Mouse (Mus musculus): ENCODE results near the gene Fmnl3. TPM values are rescaled to one million over a fixed set of nuclear protein-coding genes. Genes with fewer than 3 reads are reported as not detected.

Gene Fmnl3
- polyA plus RNA-seq, 1 experiment = 15.3 TPM

- TF ChIP-seq CTCF (IDR thresholded peaks at IDR 0.05; ENCODE audit: control insufficient read depth, insufficient read depth, insufficient replicate concordance, low read depth, low read length) = no peak
- no peak for TF ChIP-seq POLR2A (IDR thresholded peaks at IDR 0.05; ENCODE audit: control insufficient read depth, low read depth, low read length)
- no peak overlapping the region for H3K27ac ChIP-seq (ENCODE audit: control insufficient read depth, insufficient read depth, low read depth, low read length)
- H3K4me3 ChIP-seq (ENCODE audit: control insufficient read depth, low read depth, low read length) = no peak overlapping the region
- H3K36me3 ChIP-seq (ENCODE audit: control insufficient read depth, insufficient read depth, low read length) = no peaks in the 10 kb centered on the region
- no peaks in the 10 kb centered on the region for H3K27me3 ChIP-seq (ENCODE audit: control insufficient read depth, insufficient read depth, low read length)
- H3K4me1 ChIP-seq (ENCODE audit: control insufficient read depth, insufficient read depth, low read length) = no peaks in the 10 kb centered on the region
These were observed 14.6 kb downstream of the Fmnl3 start for GRCm38 (mm10) chr15:99355660-99356059.

- Histone ChIP-seq H3K4me1 (ENCODE audit: control insufficient read depth, insufficient read depth, low read length) (no peaks in the 10 kb centered on the region), H3K36me3 (ENCODE audit: control insufficient read depth, insufficient read depth, low read length) (no peaks in the 10 kb centered on the region), H3K27me3 (ENCODE audit: control insufficient read depth, insufficient read depth, low read length) (no peaks in the 10 kb centered on the region), H3K27ac (ENCODE audit: control insufficient read depth, insufficient read depth, low read depth, low read length) (no peak overlapping the region), H3K4me3 (ENCODE audit: control insufficient read depth, low read depth, low read length) (no peak overlapping the region)
- TF ChIP-seq POLR2A (IDR thresholded peaks at IDR 0.05; ENCODE audit: control insufficient read depth, low read depth, low read length) (no peak), CTCF (IDR thresholded peaks at IDR 0.05; ENCODE audit: control insufficient read depth, insufficient read depth, insufficient replicate concordance, low read depth, low read length) (no peak)
These were observed 18.0 kb downstream of the Fmnl3 start for GRCm38 (mm10) chr15:99352306-99352705.

GRCm38 (mm10) chr15:99351610-99352009 is 18.7 kb downstream of the Fmnl3 start:
- H3K27ac ChIP-seq (ENCODE audit: control insufficient read depth, insufficient read depth, low read depth, low read length) = no peak overlapping the region
- H3K27me3 ChIP-seq (ENCODE audit: control insufficient read depth, insufficient read depth, low read length) = no peaks in the 10 kb centered on the region
- no peak overlapping the region for H3K4me3 ChIP-seq (ENCODE audit: control insufficient read depth, low read depth, low read length)
- no peaks in the 10 kb centered on the region for H3K4me1 ChIP-seq (ENCODE audit: control insufficient read depth, insufficient read depth, low read length)
- TF ChIP-seq POLR2A (IDR thresholded peaks at IDR 0.05; ENCODE audit: control insufficient read depth, low read depth, low read length) = no peak
- no peak for TF ChIP-seq CTCF (IDR thresholded peaks at IDR 0.05; ENCODE audit: control insufficient read depth, insufficient read depth, insufficient replicate concordance, low read depth, low read length)
- H3K36me3 ChIP-seq (ENCODE audit: control insufficient read depth, insufficient read depth, low read length) = no peaks in the 10 kb centered on the region

GRCm38 (mm10) chr15:99344961-99345360 is 25.3 kb downstream of the Fmnl3 start:
- Histone ChIP-seq H3K36me3 (ENCODE audit: control insufficient read depth, insufficient read depth, low read length) (no peaks in the 10 kb centered on the region), H3K27me3 (ENCODE audit: control insufficient read depth, insufficient read depth, low read length) (no peaks in the 10 kb centered on the region), H3K4me1 (ENCODE audit: control insufficient read depth, insufficient read depth, low read length) (no peaks in the 10 kb centered on the region; the same call in 1 of the 2 replicates), H3K27ac (ENCODE audit: control insufficient read depth, insufficient read depth, low read depth, low read length) (no peak overlapping the region), H3K4me3 (ENCODE audit: control insufficient read depth, low read depth, low read length) (no peak overlapping the region)
- TF ChIP-seq CTCF (IDR thresholded peaks at IDR 0.05; ENCODE audit: control insufficient read depth, insufficient read depth, insufficient replicate concordance, low read depth, low read length) = no peak
- no peak for TF ChIP-seq POLR2A (IDR thresholded peaks at IDR 0.05; ENCODE audit: control insufficient read depth, low read depth, low read length)

GRCm38 (mm10) chr15:99344148-99344870 is 26.0 kb downstream of the Fmnl3 start:
- H3K4me1 ChIP-seq (ENCODE audit: control insufficient read depth, insufficient read depth, low read length) = no peaks in the 10 kb centered on the region; the same call in 1 of the 2 replicates
- no peaks in the 10 kb centered on the region for H3K27me3 ChIP-seq (ENCODE audit: control insufficient read depth, insufficient read depth, low read length)

GRCm38 (mm10) chr15:99343414-99344147 is 26.7 kb downstream of the Fmnl3 start:
- TF ChIP-seq POLR2A (IDR thresholded peaks at IDR 0.05; ENCODE audit: control insufficient read depth, low read depth, low read length) (no peak), CTCF (IDR thresholded peaks at IDR 0.05; ENCODE audit: control insufficient read depth, insufficient read depth, insufficient replicate concordance, low read depth, low read length) (no peak)
- no peak overlapping the region for H3K4me3 ChIP-seq (ENCODE audit: control insufficient read depth, low read depth, low read length)
- no peaks in the 10 kb centered on the region for H3K36me3 ChIP-seq (ENCODE audit: control insufficient read depth, insufficient read depth, low read length)
- H3K27me3 ChIP-seq (ENCODE audit: control insufficient read depth, insufficient read depth, low read length) = no peaks in the 10 kb centered on the region
- H3K4me1 ChIP-seq (ENCODE audit: control insufficient read depth, insufficient read depth, low read length) = no peaks in the 10 kb centered on the region; the same call in 1 of the 2 replicates
- no peak overlapping the region for H3K27ac ChIP-seq (ENCODE audit: control insufficient read depth, insufficient read depth, low read depth, low read length)

More at GRCm38 (mm10) chr15:99344148-99344870, 26.0 kb downstream of the Fmnl3 start:
- TF ChIP-seq CTCF (IDR thresholded peaks at IDR 0.05; ENCODE audit: control insufficient read depth, insufficient read depth, insufficient replicate concordance, low read depth, low read length) = no peak
- no peak for TF ChIP-seq POLR2A (IDR thresholded peaks at IDR 0.05; ENCODE audit: control insufficient read depth, low read depth, low read length)
- H3K36me3 ChIP-seq (ENCODE audit: control insufficient read depth, insufficient read depth, low read length) = no peaks in the 10 kb centered on the region
- no peak overlapping the region for H3K27ac ChIP-seq (ENCODE audit: control insufficient read depth, insufficient read depth, low read depth, low read length)
- H3K4me3 ChIP-seq (ENCODE audit: control insufficient read depth, low read depth, low read length) = no peak overlapping the region

- TF ChIP-seq POLR2A (IDR thresholded peaks at IDR 0.05; ENCODE audit: control insufficient read depth, low read depth, low read length) (no peak), CTCF (IDR thresholded peaks at IDR 0.05; ENCODE audit: control insufficient read depth, insufficient read depth, insufficient replicate concordance, low read depth, low read length) (no peak)
- no peaks in the 10 kb centered on the region; the same call in 1 of the 2 replicates for H3K4me1 ChIP-seq (ENCODE audit: control insufficient read depth, insufficient read depth, low read length)
- H3K4me3 ChIP-seq (ENCODE audit: control insufficient read depth, low read depth, low read length) = no peak overlapping the region
- no peak overlapping the region for H3K27ac ChIP-seq (ENCODE audit: control insufficient read depth, insufficient read depth, low read depth, low read length)
- H3K36me3 ChIP-seq (ENCODE audit: control insufficient read depth, insufficient read depth, low read length) = no peaks in the 10 kb centered on the region
- H3K27me3 ChIP-seq (ENCODE audit: control insufficient read depth, insufficient read depth, low read length) = no peaks in the 10 kb centered on the region
These were observed 27.9 kb downstream of the Fmnl3 start for GRCm38 (mm10) chr15:99342194-99342981.

All from testis, adult 2 months (tissue).